Mouse (Mus musculus): ENCODE measurements around the gene Lgr4.

DNA sequence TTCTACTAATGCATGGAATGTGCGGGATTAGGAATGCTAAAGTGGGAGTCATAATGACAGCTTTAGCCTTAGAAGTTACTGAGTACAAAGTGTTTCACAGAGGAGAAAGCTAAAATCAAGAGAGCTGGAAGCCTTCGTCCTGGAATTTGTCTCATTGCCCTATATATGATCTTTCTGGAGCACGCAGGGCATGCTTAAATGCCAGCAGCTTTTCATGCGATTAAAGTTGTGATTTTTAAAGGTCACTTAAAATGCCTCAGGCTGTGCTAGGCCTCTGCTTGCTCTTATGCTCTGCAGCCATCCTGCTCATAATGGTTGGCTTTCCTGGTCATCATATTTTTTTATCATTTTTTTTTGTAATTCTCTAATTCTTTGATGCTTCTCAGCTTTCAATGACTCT, 43.7 kb downstream of the Lgr4 start:
- no peak for TF ChIP-seq CTCF (IDR thresholded peaks at IDR 0.05; ENCODE audit: low read depth)
- no peak for TF ChIP-seq EP300 (IDR thresholded peaks at IDR 0.05; ENCODE audit: low read depth)

Data from heart, postnatal 0 days (tissue).